Mouse (Mus musculus) neural tube, embryonic 14.5 days (tissue): Measurements from ENCODE around the gene Unc50. TPM values are rescaled to one million over a fixed set of nuclear protein-coding genes. Genes with fewer than 3 reads are reported as not detected.

Experiments
- ATAC-seq: fragments of 200-750 bp; cut with Nextera tagmentation; 2 replicates; pipeline ENCODE4 v1.8.0; 2017; ENCODE audit warnings: low read depth, mild to moderate bottlenecking, moderate TSS enrichment, moderate library complexity
- H3K27ac ChIP-seq: fragments of 300-500 bp; sonication (generic); 2 replicates; pipeline ENCODE4 v1.5.1; 2014; ENCODE audit warnings: low read depth, mild to moderate bottlenecking, control low read depth, low read length, moderate library complexity, mixed read lengths
- H3K27me3 ChIP-seq: fragments of 300-500 bp; sonication (generic); 2 replicates; pipeline ENCODE4 v1.6.1; 2014; ENCODE audit warnings: low read length; ENCODE audit not compliant: control insufficient read depth, insufficient read depth
- H3K36me3 ChIP-seq: fragments of 300-500 bp; sonication (generic); 2 replicates; pipeline ENCODE4 v1.6.1; 2014; ENCODE audit warnings: low read length, mixed read lengths; ENCODE audit not compliant: control insufficient read depth, insufficient read depth
- H3K4me1 ChIP-seq: fragments of 300-500 bp; sonication (generic); 2 replicates; pipeline ENCODE4 v1.6.1; 2014; ENCODE audit warnings: low read length; ENCODE audit not compliant: control insufficient read depth, insufficient read depth
- H3K4me2 ChIP-seq: fragments of 300-500 bp; sonication (generic); 2 replicates; pipeline ENCODE4 v1.6.1; 2014; ENCODE audit warnings: mild to moderate bottlenecking, low read depth, low read length, control low read depth
- H3K4me3 ChIP-seq: fragments of 300-500 bp; sonication (generic); 2 replicates; pipeline ENCODE4 v1.5.1; 2014; ENCODE audit warnings: low read depth, low read length, control low read depth, mixed read lengths
- H3K9ac ChIP-seq: fragments of 300-500 bp; sonication (generic); replicated peaks from 2 replicates; pipeline ENCODE4 v1.6.1; 2014; ENCODE audit warnings: low read depth, mild to moderate bottlenecking, control low read depth, low read length, mixed read lengths
- H3K9me3 ChIP-seq: fragments of 300-500 bp; sonication (generic); 2 replicates; pipeline ENCODE4 v1.6.1; 2016; ENCODE audit warnings: low read length; ENCODE audit not compliant: control insufficient read depth
- WGBS: fragments of 180-500 bp; shearing (Covaris S2); extraction: QIAGEN DNeasy Blood & Tissue Kit; methylation state at CpG from one replicate; pipeline ENCODE4 v1.1.7; 2014; 5-methylcytosine and 5-hydroxymethylcytosine counted together
- polyA plus RNA-seq: library from polyadenylated mRNA; unstranded; fragments of >200 nt; fragmentation: Nextera tagmentation; extraction: Ambion mirVana; gene quantifications from 2 replicates; pipeline ENCODE4 v1.2.1, GENCODE M21; 2014

Unc50 gene
- polyA plus RNA-seq, 1 experiment from 2014 or later = 120 TPM

GRCm38 (mm10) chr1:37478416-37478815 lies 48.5 kb downstream of the Unc50 start:
- Histone ChIP-seq H3K9ac (no peak overlapping the region), H3K27ac (no peak overlapping the region), H3K9me3 (no peaks in the 10 kb centered on the region), H3K4me2 (no peak overlapping the region), H3K4me1 (no peaks in the 10 kb centered on the region), H3K36me3 (no peaks in the 10 kb centered on the region), H3K27me3 (no peaks in the 10 kb centered on the region), H3K4me3 (no peak overlapping the region)
- no peak for ATAC-seq
- WGBS = 86% methylated on average over 7 of the region's 7 CpGs

GRCm38 (mm10) chr1:37479074-37479473 lies 49.1 kb downstream of the Unc50 start:
- H3K9ac ChIP-seq = no peak overlapping the region
- no peak for ATAC-seq
- no peaks in the 10 kb centered on the region for H3K27me3 ChIP-seq
- 73% methylated on average over 9 of the region's 9 CpGs for WGBS
- H3K4me2 ChIP-seq = no peak overlapping the region
- no peak overlapping the region for H3K4me3 ChIP-seq
- H3K36me3 ChIP-seq = no peaks in the 10 kb centered on the region
- H3K9me3 ChIP-seq = no peaks in the 10 kb centered on the region
- H3K27ac ChIP-seq = no peak overlapping the region
- H3K4me1 ChIP-seq = no peaks in the 10 kb centered on the region

GRCm38 (mm10) chr1:37479759-37480158 lies 49.8 kb downstream of the Unc50 start:
- no peak overlapping the region for H3K4me2 ChIP-seq
- no peaks in the 10 kb centered on the region for H3K36me3 ChIP-seq
- H3K4me1 ChIP-seq = no peaks in the 10 kb centered on the region
- H3K27ac ChIP-seq = no peak overlapping the region
- no peaks in the 10 kb centered on the region for H3K27me3 ChIP-seq
- H3K4me3 ChIP-seq = no peak overlapping the region
- no peak overlapping the region for H3K9ac ChIP-seq
- no peaks in the 10 kb centered on the region for H3K9me3 ChIP-seq
- ATAC-seq = no peak
- 92% methylated on average over 8 of the region's 8 CpGs for WGBS

- Histone ChIP-seq H3K36me3 (no peaks in the 10 kb centered on the region), H3K27ac (no peak overlapping the region), H3K4me2 (no peak overlapping the region), H3K9ac (no peak overlapping the region), H3K9me3 (no peaks in the 10 kb centered on the region), H3K4me3 (no peak overlapping the region), H3K27me3 (no peaks in the 10 kb centered on the region), H3K4me1 (no peaks in the 10 kb centered on the region)
- 85% methylated on average over 6 of the region's 6 CpGs for WGBS
- ATAC-seq = no peak
These were observed 50.8 kb downstream of the Unc50 start for GRCm38 (mm10) chr1:37480731-37481130.

GRCm38 (mm10) chr1:37481331-37481730 lies 51.4 kb downstream of the Unc50 start:
- H3K4me3 ChIP-seq = no peak overlapping the region
- no peak overlapping the region for H3K27ac ChIP-seq
- no peak overlapping the region for H3K9ac ChIP-seq
- H3K27me3 ChIP-seq = no peaks in the 10 kb centered on the region
- 95% methylated on average over 2 of the region's 2 CpGs for WGBS
- ATAC-seq = no peak
- H3K4me2 ChIP-seq = no peak overlapping the region
- no peaks in the 10 kb centered on the region for H3K36me3 ChIP-seq
- no peaks in the 10 kb centered on the region for H3K4me1 ChIP-seq
- no peaks in the 10 kb centered on the region for H3K9me3 ChIP-seq

- no peak for ATAC-seq
- no peaks in the 10 kb centered on the region for H3K36me3 ChIP-seq
- H3K9me3 ChIP-seq = no peaks in the 10 kb centered on the region
- H3K27me3 ChIP-seq = no peaks in the 10 kb centered on the region
- no peak overlapping the region for H3K4me3 ChIP-seq
- H3K9ac ChIP-seq = no peak overlapping the region
- H3K27ac ChIP-seq = no peak overlapping the region
- no peaks in the 10 kb centered on the region for H3K4me1 ChIP-seq
- H3K4me2 ChIP-seq = no peak overlapping the region
- 91% methylated on average over 4 of the region's 4 CpGs for WGBS
These were observed 54.7 kb downstream of the Unc50 start for GRCm38 (mm10) chr1:37484612-37485011.

- Histone ChIP-seq H3K27ac (no peak overlapping the region), H3K9me3 (no peaks in the 10 kb centered on the region), H3K4me2 (no peak overlapping the region), H3K4me1 (no peaks in the 10 kb centered on the region), H3K9ac (no peak overlapping the region), H3K36me3 (no peaks in the 10 kb centered on the region), H3K4me3 (no peak overlapping the region), H3K27me3 (no peaks in the 10 kb centered on the region)
- no peak for ATAC-seq
- WGBS = 91% methylated on average over 1 of the region's 1 CpGs
These were observed 56.5 kb downstream of the Unc50 start for GRCm38 (mm10) chr1:37486439-37486838.

- no peaks in the 10 kb centered on the region for H3K27me3 ChIP-seq
- WGBS = 87% methylated on average over 3 of the region's 3 CpGs
- ATAC-seq = no peak
These were observed 57.1 kb downstream of the Unc50 start for GRCm38 (mm10) chr1:37486994-37487393.

GRCm38 (mm10) chr1:37488531-37488930 lies 58.6 kb downstream of the Unc50 start:
- Histone ChIP-seq H3K27ac (no peak overlapping the region), H3K4me1 (no peaks in the 10 kb centered on the region), H3K9ac (no peak overlapping the region), H3K4me2 (no peak overlapping the region), H3K9me3 (no peaks in the 10 kb centered on the region), H3K4me3 (no peak overlapping the region), H3K36me3 (no peaks in the 10 kb centered on the region), H3K27me3 (no peaks in the 10 kb centered on the region)
- ATAC-seq = no peak
- WGBS = 87% methylated on average over 12 of the region's 12 CpGs

More at GRCm38 (mm10) chr1:37486994-37487393, 57.1 kb downstream of the Unc50 start:
- no peaks in the 10 kb centered on the region for H3K9me3 ChIP-seq
- no peak overlapping the region for H3K4me3 ChIP-seq
- no peaks in the 10 kb centered on the region for H3K4me1 ChIP-seq
- no peak overlapping the region for H3K27ac ChIP-seq
- H3K4me2 ChIP-seq = no peak overlapping the region
- no peaks in the 10 kb centered on the region for H3K36me3 ChIP-seq
- H3K9ac ChIP-seq = no peak overlapping the region
